In genomic region chr1:39773551-39773950, GRCm38 (mm10) we compare ENCODE assay signal across 40 mouse cellular contexts. TPM values are rescaled to one million over a fixed set of nuclear protein-coding genes. Genes with fewer than 3 reads are reported as not detected.
DNase-seq lines count a peak whose midpoint lies in the region; ATAC-seq and TF ChIP-seq lines count a peak whose summit lies in the region.
"Had no signal": no experiment of that assay in that cellular context is flagged by ENCODE, and none has a peak within 500 bp of the region (broad histone marks: within the 10 kb centered on the region; RNA-seq: fewer than 3 reads in every experiment).

No protein-coding gene starts in this region.

- 24% methylated on average over 5 of the region's 5 CpGs for WGBS in cerebellum, adult 2 months
- WGBS in forebrain, embryonic 14.5 days: 71% methylated on average over 5 of the region's 5 CpGs
- 60% methylated on average over 5 of the region's 5 CpGs for WGBS in forebrain, postnatal 0 days
- WGBS in heart, postnatal 0 days: 49% methylated on average over 5 of the region's 5 CpGs
- 62% methylated on average over 5 of the region's 5 CpGs for whole genome bisulfite sequencing in heart, embryonic 12.5 days
- WGBS in hindbrain, embryonic 16.5 days: 64% methylated on average over 5 of the region's 5 CpGs

- H3K4me3 ChIP-seq in cerebellum, adult 2 months (replicated peaks; ENCODE audit: insufficient read depth, low read depth, low read length): no peak overlapping the region
- H3K4me3 ChIP-seq in forebrain, embryonic 14.5 days (ENCODE audit: low read depth, low read length): no peak overlapping the region
- H3K4me3 ChIP-seq in forebrain, postnatal 0 days (ENCODE audit: low read depth, low read length): no peak overlapping the region
- no peak overlapping the region for H3K4me3 ChIP-seq in heart, postnatal 0 days (ENCODE audit: low read depth, low read length)
- no peak overlapping the region for H3K4me3 ChIP-seq in heart, embryonic 12.5 days
- H3K4me3 ChIP-seq in hindbrain, embryonic 16.5 days (ENCODE audit: low read length): no peak overlapping the region
- H3K4me3 ChIP-seq: embryonic facial prominence, embryonic 13.5 days; forebrain, embryonic 10.5 days; heart, embryonic 15.5 days; liver, embryonic 12.5 days; megakaryocyte, embryonic 14.5 days; midbrain, embryonic 12.5 days; myocyte; stomach, embryonic 15.5 days had no signal

- peak; percentile 16 for DNase-seq in cerebellum, adult 9-10 months
- no peak for DNase-seq in cerebellum, adult 2 months
- no peak for DNase-seq in forebrain, embryonic 14.5 days (ENCODE audit: low spot score)
- DNase-seq in forebrain, postnatal 0 days: no peak
- no peak for DNase-seq in heart, postnatal 0 days (ENCODE audit: low spot score)
- DNase-seq in gastrocnemius, postnatal 10 days: no peak
- DNase-seq: adrenal gland, adult 2 months; adrenal gland, postnatal 36 days; gastrocnemius, postnatal 36 days; kidney, adult 8-10 months; kidney, postnatal 4 days; liver, postnatal 0 days; lung, postnatal 36 days; right cerebral cortex, postnatal 25 days had no signal

- H3K27me3 ChIP-seq in cerebellum, adult 2 months (ENCODE audit: control insufficient read depth, insufficient read depth, low read length): no peaks in the 10 kb centered on the region
- H3K27me3 ChIP-seq in forebrain, embryonic 14.5 days (replicated peaks; ENCODE audit: control insufficient read depth, insufficient read depth, low read length): no peaks in the 10 kb centered on the region
- H3K27me3 ChIP-seq in forebrain, postnatal 0 days (ENCODE audit: insufficient read depth, low read length): no peaks in the 10 kb centered on the region
- H3K27me3 ChIP-seq in heart, postnatal 0 days (ENCODE audit: control insufficient read depth, insufficient read depth, low read length): no peaks in the 10 kb centered on the region
- no peaks in the 10 kb centered on the region for H3K27me3 ChIP-seq in heart, embryonic 12.5 days (replicated peaks)
- no peaks in the 10 kb centered on the region for H3K27me3 ChIP-seq in hindbrain, embryonic 16.5 days (replicated peaks; ENCODE audit: control insufficient read depth, insufficient read depth, low read length)
- H3K27me3 ChIP-seq: CH12.LX; embryonic facial prominence, embryonic 13.5 days; heart, embryonic 15.5 days; liver, embryonic 12.5 days; midbrain, embryonic 12.5 days; stomach, embryonic 15.5 days had no signal

- ATAC-seq in forebrain, embryonic 14.5 days: peak; percentile 4; the same call in 1 of the 2 replicates
- no peak for ATAC-seq in forebrain, postnatal 0 days
- peak; percentile 40; the same call in 1 of the 2 replicates for ATAC-seq in heart, postnatal 0 days (ENCODE audit: insufficient read depth, low read depth)
- no peak for ATAC-seq in heart, embryonic 12.5 days (ENCODE audit: insufficient number of reproducible peaks, low FRiP score)
- 0 out of 2 replicates have a peak, but pooled peaks have one; percentile 7 for ATAC-seq in hindbrain, embryonic 16.5 days
- ATAC-seq: activated CD4-positive, CD25-positive, alpha-beta regulatory T cell, adult 4 months; intestine, embryonic 16.5 days had no signal

- H3K36me3 ChIP-seq in forebrain, embryonic 14.5 days (ENCODE audit: control insufficient read depth, insufficient read depth, low read length): no peaks in the 10 kb centered on the region
- H3K36me3 ChIP-seq in forebrain, postnatal 0 days (ENCODE audit: insufficient read depth): no peaks in the 10 kb centered on the region
- H3K36me3 ChIP-seq in heart, postnatal 0 days (replicated peaks; ENCODE audit: control insufficient read depth, insufficient read depth, low read length): no peaks in the 10 kb centered on the region
- no peaks in the 10 kb centered on the region for H3K36me3 ChIP-seq in heart, embryonic 12.5 days
- H3K36me3 ChIP-seq in hindbrain, embryonic 16.5 days (ENCODE audit: control insufficient read depth, insufficient read depth, low read length): no peaks in the 10 kb centered on the region
- H3K36me3 ChIP-seq: embryonic facial prominence, embryonic 13.5 days; forebrain, embryonic 10.5 days; heart, embryonic 15.5 days; liver, embryonic 12.5 days; midbrain, embryonic 12.5 days; stomach, embryonic 15.5 days had no signal

- H3K9ac ChIP-seq in forebrain, embryonic 14.5 days (ENCODE audit: low read length): no peak overlapping the region
- H3K9ac ChIP-seq in forebrain, postnatal 0 days: no peak overlapping the region
- H3K9ac ChIP-seq in heart, postnatal 0 days (replicated peaks; ENCODE audit: low read depth, low read length): no peak overlapping the region
- no peak overlapping the region for H3K9ac ChIP-seq in heart, embryonic 12.5 days
- no peak overlapping the region for H3K9ac ChIP-seq in hindbrain, embryonic 16.5 days (ENCODE audit: low read depth, low read length)
- H3K9ac ChIP-seq: embryonic facial prominence, embryonic 13.5 days; heart, embryonic 15.5 days; liver, embryonic 12.5 days; liver, postnatal 0 days; midbrain, embryonic 12.5 days; stomach, embryonic 15.5 days had no signal

- peaks cover 11% of the 10 kb centered on the region; the same call in 1 of the 2 replicates for H3K4me1 ChIP-seq in cerebellum, adult 2 months (ENCODE audit: control insufficient read depth, insufficient read depth, low read length)
- H3K4me1 ChIP-seq in forebrain, embryonic 14.5 days (ENCODE audit: control insufficient read depth, insufficient read depth, low read length): peaks cover 7% of the 10 kb centered on the region; the same call in 1 of the 2 replicates
- no peaks in the 10 kb centered on the region; the same call in 1 of the 2 replicates for H3K4me1 ChIP-seq in forebrain, postnatal 0 days (ENCODE audit: insufficient read depth)
- H3K4me1 ChIP-seq in heart, postnatal 0 days (ENCODE audit: control insufficient read depth, insufficient read depth): peaks cover 12% of the 10 kb centered on the region
- H3K4me1 ChIP-seq in heart, embryonic 12.5 days (replicated peaks): peaks cover 9% of the 10 kb centered on the region
- H3K4me1 ChIP-seq in hindbrain, embryonic 16.5 days (ENCODE audit: control insufficient read depth, insufficient read depth, low read depth, low read length): peaks cover 4% of the 10 kb centered on the region; the same call in 1 of the 2 replicates

- no peak overlapping the region for H3K27ac ChIP-seq in cerebellum, adult 2 months (ENCODE audit: insufficient read depth, low read length)
- H3K27ac ChIP-seq in forebrain, embryonic 14.5 days (ENCODE audit: low read depth, low read length): no peak overlapping the region
- no peak overlapping the region for H3K27ac ChIP-seq in forebrain, postnatal 0 days (ENCODE audit: low read depth, low read length)
- no peak overlapping the region for H3K27ac ChIP-seq in heart, postnatal 0 days (ENCODE audit: low read depth)
- H3K27ac ChIP-seq in heart, embryonic 12.5 days (ENCODE audit: poor library complexity, severe bottlenecking): no peak overlapping the region
- H3K27ac ChIP-seq in hindbrain, embryonic 16.5 days (ENCODE audit: low read depth, low read length): peak overlapping the region; percentile 62
- H3K27ac ChIP-seq: embryonic facial prominence, embryonic 13.5 days; forebrain, embryonic 10.5 days; heart, embryonic 15.5 days; kidney, postnatal 0 days; liver, embryonic 12.5 days; midbrain, embryonic 12.5 days; stomach, embryonic 15.5 days had no signal

- no peak overlapping the region for H3K4me2 ChIP-seq in forebrain, embryonic 14.5 days (ENCODE audit: low read length)
- no peak overlapping the region for H3K4me2 ChIP-seq in forebrain, postnatal 0 days (ENCODE audit: low read depth)
- no peak overlapping the region for H3K4me2 ChIP-seq in heart, postnatal 0 days (ENCODE audit: low read depth, low read length)
- H3K4me2 ChIP-seq in heart, embryonic 12.5 days: no peak overlapping the region
- H3K4me2 ChIP-seq in hindbrain, embryonic 16.5 days (ENCODE audit: low read length): no peak overlapping the region
- H3K4me2 ChIP-seq: embryonic facial prominence, embryonic 13.5 days; heart, embryonic 15.5 days; liver, embryonic 12.5 days; midbrain, embryonic 12.5 days; stomach, embryonic 15.5 days had no signal

- TF ChIP-seq EP300 in heart, postnatal 0 days (IDR thresholded peaks at IDR 0.05; ENCODE audit: low read depth): no peak

- H3K9me3 ChIP-seq in forebrain, embryonic 14.5 days (replicated peaks; ENCODE audit: control insufficient read depth, low read length): no peaks in the 10 kb centered on the region
- no peaks in the 10 kb centered on the region for H3K9me3 ChIP-seq in forebrain, postnatal 0 days (ENCODE audit: low read length)
- H3K9me3 ChIP-seq in heart, postnatal 0 days (replicated peaks; ENCODE audit: control insufficient read depth, low read length): no peaks in the 10 kb centered on the region
- H3K9me3 ChIP-seq in heart, embryonic 12.5 days (replicated peaks): no peaks in the 10 kb centered on the region
- no peaks in the 10 kb centered on the region for H3K9me3 ChIP-seq in hindbrain, embryonic 16.5 days (ENCODE audit: control insufficient read depth, low read length)
- H3K9me3 ChIP-seq: embryonic facial prominence, embryonic 13.5 days; forebrain, embryonic 10.5 days; heart, embryonic 15.5 days; liver, embryonic 12.5 days; midbrain, embryonic 12.5 days; stomach, embryonic 15.5 days had no signal

- no peak for TF ChIP-seq POLR2A in cerebellum, adult 2 months (IDR thresholded peaks at IDR 0.05; ENCODE audit: borderline replicate concordance, insufficient read depth, low read length)

- no peak for TF ChIP-seq CTCF in cerebellum, adult 2 months (IDR thresholded peaks at IDR 0.05; ENCODE audit: borderline replicate concordance, insufficient read depth, low read depth, low read length)
- no peak for TF ChIP-seq CTCF in forebrain, postnatal 0 days (IDR thresholded peaks at IDR 0.05; ENCODE audit: low read depth)
- TF ChIP-seq CTCF in heart, postnatal 0 days (IDR thresholded peaks at IDR 0.05; ENCODE audit: low read depth): no peak

RNA-seq across cellular contexts. Expression of gene Gm3646, which starts 31.6 kb away (rescaled TPM):
- not detected in 2 replicates for polyA plus RNA-seq in cerebellum, adult 2 months (2012; rRNA removed)
- not detected in 2 replicates for polyA plus RNA-seq in forebrain, embryonic 14.5 days (2014; fragmentation: Nextera tagmentation; extraction: Ambion mirVana)
- not detected in 2 replicates for total RNA-seq in forebrain, postnatal 0 days (2014; rRNA removed)
- not detected in 2 replicates for polyA plus RNA-seq in forebrain, postnatal 0 days (2015; fragmentation: Nextera tagmentation; extraction: Ambion mirVana)
- total RNA-seq in heart, postnatal 0 days (2014; rRNA removed; ENCODE audit: low replicate concordance): 3.4 and 3.7 TPM in 2 replicates
- 13.8 and 17.4 TPM in 2 replicates for polyA plus RNA-seq in heart, postnatal 0 days (2015; fragmentation: Nextera tagmentation; extraction: Ambion mirVana)
- 0.82 and 1.8 TPM in 2 replicates for polyA plus RNA-seq in heart, embryonic 12.5 days (2016; fragmentation: Nextera tagmentation; extraction: Ambion mirVana)
- not detected in 2 replicates for polyA plus RNA-seq in hindbrain, embryonic 16.5 days (2015; fragmentation: Nextera tagmentation; extraction: Ambion mirVana)
- 1 to 10 TPM in 1 of 2 experiments, under 1 TPM in 1; 0.95 to 2.3 TPM for total RNA-seq in gastrocnemius, postnatal 10 days (2021)
- total RNA-seq: adrenal gland, adult 2 months; adrenal gland, postnatal 36 days; CH12.LX; common myeloid progenitor, adult 5-6 weeks; ES-E14; gastrocnemius, adult 18-20 months; layer of hippocampus, adult 8-10 months; layer of hippocampus, postnatal 25 days; left cerebral cortex, adult 8-10 months; left cerebral cortex, postnatal 36 days; midbrain, postnatal 0 days; neutrophil, adult 5-6 weeks had no signal
- polyA plus RNA-seq: activated CD4-positive, CD25-positive, alpha-beta regulatory T cell, adult 4 months; adrenal gland, adult 2 months; brain, embryonic 14.5 days; embryonic facial prominence, embryonic 13.5 days; forebrain, embryonic 10.5 days; intestine, embryonic 16.5 days; kidney, postnatal 0 days; limb, embryonic 14.5 days; liver, embryonic 12.5 days; liver, postnatal 0 days; lung, embryonic 16.5 days; midbrain, embryonic 12.5 days; midbrain, postnatal 0 days had no signal

RNA-seq across cellular contexts. Expression of gene Rfx8, which starts 52.8 kb away (rescaled TPM):
- 0.26 and 0.29 TPM in 2 replicates for polyA plus RNA-seq in cerebellum, adult 2 months (2012; rRNA removed)
- 0.19 and 0.32 TPM in 2 replicates for polyA plus RNA-seq in forebrain, embryonic 14.5 days (2014; fragmentation: Nextera tagmentation; extraction: Ambion mirVana)
- 0.52 TPM in 1 of 2 replicates, not detected in the other for total RNA-seq in forebrain, postnatal 0 days (2014; rRNA removed)
- 0.22 and 0.34 TPM in 2 replicates for polyA plus RNA-seq in forebrain, postnatal 0 days (2015; fragmentation: Nextera tagmentation; extraction: Ambion mirVana)
- total RNA-seq in heart, postnatal 0 days (2014; rRNA removed; ENCODE audit: low replicate concordance): not detected in 2 replicates
- 0.68 and 0.71 TPM in 2 replicates for polyA plus RNA-seq in heart, postnatal 0 days (2015; fragmentation: Nextera tagmentation; extraction: Ambion mirVana)
- polyA plus RNA-seq in heart, embryonic 12.5 days (2016; fragmentation: Nextera tagmentation; extraction: Ambion mirVana): 0.69 and 1.2 TPM in 2 replicates
- polyA plus RNA-seq in hindbrain, embryonic 16.5 days (2015; fragmentation: Nextera tagmentation; extraction: Ambion mirVana): 0.23 and 0.30 TPM in 2 replicates
- under 1 TPM; 0.25 to 0.45 TPM for total RNA-seq in gastrocnemius, postnatal 10 days (2021)
- total RNA-seq: adrenal gland, adult 2 months; CH12.LX; ES-E14; gastrocnemius, adult 18-20 months; gastrocnemius, postnatal 36 days; neutrophil, adult 5-6 weeks had no signal
- polyA plus RNA-seq: activated CD4-positive, CD25-positive, alpha-beta regulatory T cell, adult 4 months; liver, postnatal 0 days had no signal

Comparison
In these comparisons a context has a peak if more than half of its experiments do, and no peak if none do; other contexts are left out.
1. ATAC-seq: peak in forebrain, embryonic 14.5 days (single experiment), heart, postnatal 0 days (single experiment) and hindbrain, embryonic 16.5 days (single experiment); none in forebrain, postnatal 0 days (single experiment) and heart, embryonic 12.5 days (single experiment).